Mouse (Mus musculus): ENCODE results near the gene Ebf3.

Ebf3 gene

GRCm38 (mm10) chr7:137206770-137207285, 107.4 kb downstream of the Ebf3 start:
- no peak for DNase-seq (ENCODE audit: low spot score in 2 of 2)

DNA sequence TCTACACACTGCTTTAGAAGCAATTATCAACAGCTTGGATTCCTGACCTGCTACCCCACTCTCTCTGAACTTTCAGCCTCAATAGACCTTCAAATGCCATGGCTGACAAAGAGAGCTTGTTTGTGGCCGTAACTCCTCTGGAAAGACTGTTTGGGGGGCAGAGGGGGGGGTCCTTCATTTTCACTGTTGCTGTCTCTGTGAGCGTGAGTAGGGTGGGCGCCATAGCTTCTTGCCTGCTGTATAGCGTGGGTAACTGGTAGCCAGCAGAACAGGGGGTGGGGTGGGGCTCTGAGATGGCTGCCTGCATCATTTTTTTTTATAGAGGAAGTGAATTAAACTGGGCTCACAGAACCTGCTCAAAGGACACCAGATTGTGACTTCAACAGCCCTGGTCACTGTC, 114.7 kb downstream of the Ebf3 start:
- DNase-seq (ENCODE audit: low spot score in 2 of 2): no peak

GRCm38 (mm10) chr7:137198921-137199320, 115.3 kb downstream of the Ebf3 start:
- DNase-seq (ENCODE audit: low spot score in 2 of 2): no peak

DNA sequence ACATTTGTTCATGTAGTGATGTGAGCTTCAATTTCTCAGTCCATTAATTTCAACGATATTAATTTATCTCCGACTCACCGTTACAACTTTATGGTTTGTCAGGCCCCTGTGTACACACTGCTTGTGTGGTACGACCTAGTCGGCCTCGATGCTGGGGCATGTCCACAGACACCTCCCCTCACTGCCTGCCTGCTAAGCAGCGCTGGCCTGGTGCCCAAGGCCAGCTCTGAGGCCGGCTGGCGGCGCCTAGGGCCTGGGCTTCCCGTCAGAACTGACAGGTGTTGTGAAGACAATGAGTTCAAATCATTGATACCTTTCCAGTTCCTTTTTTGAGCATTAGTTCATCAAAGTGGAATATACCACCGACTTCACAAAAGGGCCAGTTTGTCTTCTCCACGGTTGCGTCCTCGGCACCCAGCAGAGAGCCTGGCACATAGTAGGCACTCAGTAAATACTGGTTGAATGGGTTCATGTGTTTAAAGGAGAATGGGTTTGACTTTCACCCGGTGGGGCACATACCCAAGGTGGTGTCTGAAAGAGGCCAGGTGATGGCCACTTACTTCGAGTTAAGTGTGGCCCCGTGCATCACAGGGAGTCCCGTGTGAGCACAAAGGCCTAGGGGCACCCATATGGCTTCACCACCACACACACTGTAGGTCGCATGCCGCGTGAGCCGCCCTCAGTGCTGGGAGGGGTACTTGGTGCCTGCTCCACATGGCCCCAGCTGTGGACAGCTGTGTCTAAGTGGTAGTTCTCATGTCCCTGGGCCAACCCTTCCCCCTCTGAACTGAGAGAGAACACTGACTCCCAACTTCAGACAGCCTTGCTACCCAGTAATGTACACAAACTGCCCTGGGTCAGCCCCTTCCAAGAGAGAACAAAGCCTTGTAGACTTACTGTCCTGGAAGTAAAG, 116.9 kb downstream of the Ebf3 start:
- no peak for DNase-seq (ENCODE audit: low spot score in 2 of 2)

GRCm38 (mm10) chr7:137196536-137196935, 117.7 kb downstream of the Ebf3 start:
- no peak for DNase-seq (ENCODE audit: low spot score in 2 of 2)

GRCm38 (mm10) chr7:137192776-137193278, 121.4 kb downstream of the Ebf3 start:
- DNase-seq (ENCODE audit: low spot score in 2 of 2): no peak

- DNase-seq (ENCODE audit: low spot score in 2 of 2): no peak
Measured at GRCm38 (mm10) chr7:137191889-137192288, 122.4 kb downstream of the Ebf3 start.

- DNase-seq (ENCODE audit: low spot score in 2 of 2): no peak
Measured at GRCm38 (mm10) chr7:137172278-137172677, 142.0 kb downstream of the Ebf3 start.

DNA sequence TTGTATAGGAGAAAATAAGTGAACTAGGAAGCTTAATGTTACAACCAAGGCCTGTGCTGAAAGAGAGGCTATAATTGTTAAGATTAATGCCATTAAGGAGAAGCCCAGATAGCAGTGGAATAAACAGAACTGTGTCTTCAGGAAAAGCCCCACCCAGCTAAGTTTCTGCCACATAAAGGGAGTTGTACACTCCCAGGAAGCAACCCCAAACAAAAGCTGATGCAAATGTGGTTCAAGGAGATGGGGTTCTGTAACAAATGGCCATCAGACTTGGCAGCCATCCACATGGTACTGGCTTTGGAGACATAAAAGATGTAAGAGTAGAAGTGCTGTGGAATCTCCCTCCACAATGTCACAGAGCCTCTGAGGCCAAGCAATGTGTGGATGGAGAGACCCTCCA, 155.2 kb downstream of the Ebf3 start:
- no peak for DNase-seq (ENCODE audit: low spot score in 2 of 2)

GRCm38 (mm10) chr7:137154623-137155022, 159.6 kb downstream of the Ebf3 start:
- DNase-seq (ENCODE audit: low spot score in 2 of 2): no peak

GRCm38 (mm10) chr7:137151854-137152253, 162.4 kb downstream of the Ebf3 start:
- DNase-seq (ENCODE audit: low spot score in 2 of 2): no peak

- no peak for DNase-seq (ENCODE audit: low spot score in 2 of 2)
Measured at GRCm38 (mm10) chr7:137147101-137147500, 167.1 kb downstream of the Ebf3 start.
